ENCODE assay signal across 11 mouse cellular contexts in genomic region chr8:8489784-8490183, GRCm38 (mm10).
A peak's percentile ranks its signal among the peaks of the same experiment; 100 is the strongest.
DNase-seq lines count a peak whose midpoint lies in the region; ATAC-seq lines count a peak whose summit lies in the region.
"Had no signal": no experiment of that assay in that cellular context is flagged by ENCODE, and none has a peak within 500 bp of the region (broad histone marks: within the 10 kb centered on the region; RNA-seq: fewer than 3 reads in every experiment).

No protein-coding gene starts in this region.

- no peak overlapping the region for H3K9ac ChIP-seq in heart, embryonic 15.5 days
- H3K9ac ChIP-seq in embryonic facial prominence, embryonic 12.5 days, result no peak overlapping the region
- peak overlapping the region; percentile 47 for H3K9ac ChIP-seq in hindbrain, embryonic 14.5 days
- no peak overlapping the region for H3K9ac ChIP-seq in neural tube, embryonic 12.5 days

- H3K9me3 ChIP-seq in heart, embryonic 15.5 days (replicated peaks), result no peaks in the 10 kb centered on the region
- H3K9me3 ChIP-seq in embryonic facial prominence, embryonic 12.5 days, result 0 out of 2 replicates have a peak, but pooled peaks cover 3% of the 10 kb centered on the region
- H3K9me3 ChIP-seq in hindbrain, embryonic 14.5 days (ENCODE audit: control insufficient read depth, low read length), result no peaks in the 10 kb centered on the region
- no peaks in the 10 kb centered on the region for H3K9me3 ChIP-seq in neural tube, embryonic 12.5 days

- no peak overlapping the region for H3K27ac ChIP-seq in heart, embryonic 15.5 days
- H3K27ac ChIP-seq in embryonic facial prominence, embryonic 12.5 days, result no peak overlapping the region
- peak overlapping the region; percentile 76 for H3K27ac ChIP-seq in hindbrain, embryonic 14.5 days
- peak overlapping the region; percentile 16; the same call in 1 of the 2 replicates for H3K27ac ChIP-seq in neural tube, embryonic 12.5 days

- ATAC-seq in heart, embryonic 15.5 days (replicated peaks; ENCODE audit: insufficient number of reproducible peaks, insufficient read depth, low FRiP score, low read depth), result no peak
- no peak for ATAC-seq in embryonic facial prominence, embryonic 12.5 days (ENCODE audit: insufficient number of reproducible peaks, insufficient read depth, low FRiP score, low TSS enrichment)
- no peak for ATAC-seq in hindbrain, embryonic 14.5 days (ENCODE audit: low FRiP score)
- ATAC-seq in neural tube, embryonic 12.5 days (ENCODE audit: low FRiP score, low read depth), result peak; percentile 10; the same call in 1 of the 2 replicates
- ATAC-seq in frontal cortex, adult (ENCODE audit: low TSS enrichment), result no peak

- 22% methylated on average over 9 of the region's 9 CpGs for WGBS in heart, embryonic 15.5 days
- WGBS in embryonic facial prominence, embryonic 12.5 days, result 7% methylated on average over 9 of the region's 9 CpGs
- WGBS in hindbrain, embryonic 14.5 days, result 2% methylated on average over 9 of the region's 9 CpGs
- WGBS in neural tube, embryonic 12.5 days, result 5% methylated on average over 9 of the region's 9 CpGs

- H3K4me3 ChIP-seq in heart, embryonic 15.5 days, result no peak overlapping the region
- no peak overlapping the region for H3K4me3 ChIP-seq in embryonic facial prominence, embryonic 12.5 days
- H3K4me3 ChIP-seq in hindbrain, embryonic 14.5 days (replicated peaks; ENCODE audit: low read length), result no peak overlapping the region
- H3K4me3 ChIP-seq in neural tube, embryonic 12.5 days, result no peak overlapping the region

- H3K36me3 ChIP-seq in heart, embryonic 15.5 days, result no peaks in the 10 kb centered on the region
- H3K36me3 ChIP-seq in embryonic facial prominence, embryonic 12.5 days, result no peaks in the 10 kb centered on the region
- H3K36me3 ChIP-seq in hindbrain, embryonic 14.5 days (replicated peaks; ENCODE audit: control insufficient read depth, insufficient read depth), result no peaks in the 10 kb centered on the region
- no peaks in the 10 kb centered on the region for H3K36me3 ChIP-seq in neural tube, embryonic 12.5 days

- H3K27me3 ChIP-seq in heart, embryonic 15.5 days, result no peaks in the 10 kb centered on the region
- peaks cover 17% of the 10 kb centered on the region for H3K27me3 ChIP-seq in embryonic facial prominence, embryonic 12.5 days
- no peaks in the 10 kb centered on the region for H3K27me3 ChIP-seq in hindbrain, embryonic 14.5 days (ENCODE audit: control insufficient read depth, insufficient read depth, low read length)
- H3K27me3 ChIP-seq in neural tube, embryonic 12.5 days (replicated peaks), result no peaks in the 10 kb centered on the region

- peaks cover 26% of the 10 kb centered on the region for H3K4me1 ChIP-seq in heart, embryonic 15.5 days (replicated peaks)
- peaks cover 31% of the 10 kb centered on the region for H3K4me1 ChIP-seq in embryonic facial prominence, embryonic 12.5 days
- H3K4me1 ChIP-seq in hindbrain, embryonic 14.5 days (replicated peaks; ENCODE audit: control insufficient read depth, insufficient read depth, low read length), result peaks cover 28% of the 10 kb centered on the region
- H3K4me1 ChIP-seq in neural tube, embryonic 12.5 days, result peaks cover 29% of the 10 kb centered on the region

- no peak for DNase-seq in heart, postnatal 4 days
- no peak for DNase-seq in hindbrain, embryonic 14.5 days (ENCODE audit: low spot score)
- DNase-seq in right cerebral cortex, adult 18-20 months, result no peak
- no peak for DNase-seq in adrenal gland, postnatal 25 days
- DNase-seq: gastrocnemius, postnatal 36 days; kidney, adult 9 months; right cerebral cortex, postnatal 14 days had no signal

- H3K4me2 ChIP-seq in heart, embryonic 15.5 days, result peak overlapping the region; percentile 68
- peak overlapping the region; percentile 42; the same call in 1 of the 2 replicates for H3K4me2 ChIP-seq in embryonic facial prominence, embryonic 12.5 days (replicated peaks)
- peak overlapping the region; percentile 49 for H3K4me2 ChIP-seq in hindbrain, embryonic 14.5 days (replicated peaks)
- H3K4me2 ChIP-seq in neural tube, embryonic 12.5 days (replicated peaks), result peak overlapping the region; percentile 52

Comparison
In these comparisons a context has a peak if more than half of its experiments do, and no peak if none do; other contexts are left out.
1. H3K27ac ChIP-seq: peak in hindbrain, embryonic 14.5 days (single experiment) and neural tube, embryonic 12.5 days (single experiment); none in heart, embryonic 15.5 days (single experiment) and embryonic facial prominence, embryonic 12.5 days (single experiment).
2. Peak in every context shown above with its lines, with median percentiles within 50 percentile points of each other: H3K4me2 ChIP-seq.